11 mouse cellular contexts compared by ENCODE assay signal in the genomic region with DNA sequence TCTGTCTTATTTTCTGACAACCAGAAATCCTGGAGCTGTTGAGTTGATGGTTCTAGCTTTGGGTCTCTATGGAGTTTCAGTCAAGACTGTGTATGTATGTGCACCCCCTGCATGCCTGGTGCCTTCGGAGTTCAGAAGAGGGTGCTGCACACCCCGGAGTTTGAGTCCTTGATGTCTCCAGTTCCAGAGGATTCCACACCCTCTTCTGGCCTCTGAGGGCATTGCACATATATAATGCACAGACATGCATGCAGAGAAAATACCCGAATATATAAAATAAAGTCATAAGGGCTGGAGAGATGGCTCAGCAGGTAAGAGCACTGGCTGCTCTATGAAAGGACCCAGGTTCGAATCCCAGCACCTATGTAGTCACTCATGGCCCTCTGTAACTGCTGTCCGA. TPM values are rescaled to one million over a fixed set of nuclear protein-coding genes. Genes with fewer than 3 reads are reported as not detected.
DNase-seq lines count a peak whose midpoint lies in the region; ATAC-seq lines count a peak whose summit lies in the region.
"Had no signal": no experiment of that assay in that cellular context is flagged by ENCODE, and none has a peak within 500 bp of the region (broad histone marks: within the 10 kb centered on the region; RNA-seq: fewer than 3 reads in every experiment).

No protein-coding gene starts in this region.

- intact Hi-C loops in left cerebral cortex, postnatal 4 days (cut with DNase I) = loop anchor here (5.0 kb wide), 2 partner anchors 117 to 302 kb away; no protein-coding TSS in a partner anchor

- H3K4me1 ChIP-seq in hindbrain, embryonic 10.5 days (replicated peaks) = peaks cover 6% of the 10 kb centered on the region; the same call in 1 of the 2 replicates
- H3K4me1 ChIP-seq in hindbrain, embryonic 16.5 days (ENCODE audit: control insufficient read depth, insufficient read depth, low read depth, low read length) = peaks cover 2% of the 10 kb centered on the region; the same call in 1 of the 2 replicates

- WGBS in hindbrain, embryonic 10.5 days = 75% methylated on average over 5 of the region's 5 CpGs
- WGBS in hindbrain, embryonic 16.5 days = 70% methylated on average over 5 of the region's 5 CpGs

- ATAC-seq in hindbrain, embryonic 16.5 days = no peak
- peak; percentile 39 for ATAC-seq in common myeloid progenitor, adult 5-6 weeks (replicated peaks; ENCODE audit: low read depth, poor library complexity, severe bottlenecking)
- no peak for ATAC-seq in megakaryocyte, adult 5-6 weeks (ENCODE audit: poor library complexity, severe bottlenecking)

- peaks cover 11% of the 10 kb centered on the region; the same call in 1 of the 2 replicates for H3K27me3 ChIP-seq in hindbrain, embryonic 10.5 days (ENCODE audit: insufficient read depth, poor library complexity, severe bottlenecking)
- H3K27me3 ChIP-seq in hindbrain, embryonic 16.5 days (replicated peaks; ENCODE audit: control insufficient read depth, insufficient read depth, low read length) = no peaks in the 10 kb centered on the region

- H3K36me3 ChIP-seq in hindbrain, embryonic 10.5 days = no peaks in the 10 kb centered on the region
- no peaks in the 10 kb centered on the region for H3K36me3 ChIP-seq in hindbrain, embryonic 16.5 days (ENCODE audit: control insufficient read depth, insufficient read depth, low read length)

- DNase-seq in hindbrain, embryonic 10.5 days (ENCODE audit: low spot score) = peak; percentile 27
- peak; percentile 18 for DNase-seq in right cerebral cortex, postnatal 14 days
- DNase-seq in right cerebral cortex, postnatal 36 days (ENCODE audit: low spot score in 2 of 2) = no peak
- DNase-seq in thymus, postnatal 25 days = peak; percentile 14
- no peak for DNase-seq in left cerebral cortex, postnatal 4 days
- DNase-seq: cerebellum, adult 9-11 months had no signal

- no peak overlapping the region for H3K9ac ChIP-seq in hindbrain, embryonic 16.5 days (ENCODE audit: low read depth, low read length)

- H3K4me3 ChIP-seq in hindbrain, embryonic 10.5 days = no peak overlapping the region
- H3K4me3 ChIP-seq in hindbrain, embryonic 16.5 days (ENCODE audit: low read length) = no peak overlapping the region
- H3K4me3 ChIP-seq: myocyte had no signal

- H3K27ac ChIP-seq in hindbrain, embryonic 10.5 days = no peak overlapping the region
- H3K27ac ChIP-seq in hindbrain, embryonic 16.5 days (ENCODE audit: low read depth, low read length) = no peak overlapping the region

- no peaks in the 10 kb centered on the region for H3K9me3 ChIP-seq in hindbrain, embryonic 10.5 days
- no peaks in the 10 kb centered on the region for H3K9me3 ChIP-seq in hindbrain, embryonic 16.5 days (ENCODE audit: control insufficient read depth, low read length)

- no peak overlapping the region for H3K4me2 ChIP-seq in hindbrain, embryonic 16.5 days (ENCODE audit: low read length)

RNA-seq across cellular contexts. Expression of gene 1700016H13Rik, which starts 3.1 kb away (rescaled TPM):
- 0.40 and 0.64 TPM in 2 replicates for polyA plus RNA-seq in hindbrain, embryonic 10.5 days (2016; fragmentation: Nextera tagmentation; extraction: Ambion mirVana)
- 0.15 and 0.28 TPM in 2 replicates for polyA plus RNA-seq in hindbrain, embryonic 16.5 days (2015; fragmentation: Nextera tagmentation; extraction: Ambion mirVana)
- not detected in 2 replicates for total RNA-seq in common myeloid progenitor, adult 5-6 weeks (2017)
- not detected in 2 replicates for total RNA-seq in megakaryocyte, adult 5-6 weeks (2015)
- not detected in 2 replicates for total RNA-seq in megakaryocyte, adult 5-6 weeks (2017)
- under 1 TPM in 1 of 2 experiments, not detected in 1; 0.24 TPM for total RNA-seq in left cerebral cortex, postnatal 4 days (2021)
- polyA plus RNA-seq: myocyte; spleen, adult 2 months had no signal

RNA-seq across cellular contexts. Expression of gene Slc10a6, which starts 29.7 kb away (rescaled TPM):
- 0.15 and 0.25 TPM in 2 replicates for polyA plus RNA-seq in hindbrain, embryonic 10.5 days (2016; fragmentation: Nextera tagmentation; extraction: Ambion mirVana)
- 0.32 and 0.34 TPM in 2 replicates for polyA plus RNA-seq in hindbrain, embryonic 16.5 days (2015; fragmentation: Nextera tagmentation; extraction: Ambion mirVana)
- not detected in 2 replicates for total RNA-seq in common myeloid progenitor, adult 5-6 weeks (2017)
- not detected in 2 replicates for total RNA-seq in megakaryocyte, adult 5-6 weeks (2015)
- total RNA-seq in megakaryocyte, adult 5-6 weeks (2017) = not detected in 2 replicates
- not detected for total RNA-seq in left cerebral cortex, postnatal 4 days (2021)

RNA-seq across cellular contexts. Expression of gene Aff1, which starts 33.3 kb away (rescaled TPM):
- polyA plus RNA-seq in hindbrain, embryonic 10.5 days (2016; fragmentation: Nextera tagmentation; extraction: Ambion mirVana) = 5.7 and 6.5 TPM in 2 replicates
- 1.9 and 3.0 TPM in 2 replicates for polyA plus RNA-seq in hindbrain, embryonic 16.5 days (2015; fragmentation: Nextera tagmentation; extraction: Ambion mirVana)
- total RNA-seq in common myeloid progenitor, adult 5-6 weeks (2017) = 16.6 and 31.8 TPM in 2 replicates
- total RNA-seq in megakaryocyte, adult 5-6 weeks (2015) = 45.0 and 51.0 TPM in 2 replicates
- 16.3 and 29.0 TPM in 2 replicates for total RNA-seq in megakaryocyte, adult 5-6 weeks (2017)
- total RNA-seq in left cerebral cortex, postnatal 4 days (2021) = 1 to 10 TPM; 4.9 to 6.3 TPM

Comparison
In these comparisons a context has a peak if more than half of its experiments do, and no peak if none do; other contexts are left out.
1. DNase-seq: peak in hindbrain, embryonic 10.5 days (single experiment), right cerebral cortex, postnatal 14 days (single experiment) and thymus, postnatal 25 days (single experiment); none in right cerebral cortex, postnatal 36 days (0 of 2) and left cerebral cortex, postnatal 4 days (single experiment).